Mouse (Mus musculus): ENCODE measurements around the gene Zfp385b. TPM values are rescaled to one million over a fixed set of nuclear protein-coding genes. Genes with fewer than 3 reads are reported as not detected.

The Zfp385b gene
- total RNA-seq, 1 experiment from 2014 or later = 0.12 TPM

DNA sequence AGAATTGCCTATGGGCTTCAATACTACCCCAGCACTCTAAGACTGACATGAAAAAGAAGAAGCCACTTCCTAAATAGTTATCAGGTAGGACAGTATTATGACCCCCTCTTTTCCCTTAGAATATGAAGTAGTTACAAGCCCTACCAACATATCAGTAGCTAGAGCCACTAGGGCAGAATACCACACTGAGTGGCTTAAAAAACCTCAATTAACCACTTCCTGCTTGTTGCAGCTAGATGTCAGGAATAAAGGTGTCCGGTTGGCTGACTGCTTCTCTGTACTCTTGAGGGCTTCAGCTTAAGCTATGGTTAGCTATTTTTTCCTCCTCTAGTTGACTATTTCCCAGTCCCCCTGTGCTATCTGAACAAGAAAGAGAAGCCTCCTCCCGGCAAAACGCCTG, 103.1 kb downstream of the Zfp385b start:
- ATAC-seq (ENCODE audit: extremely low read depth, insufficient number of reproducible peaks, low FRiP score, poor library complexity, severe bottlenecking) = no peak

DNA sequence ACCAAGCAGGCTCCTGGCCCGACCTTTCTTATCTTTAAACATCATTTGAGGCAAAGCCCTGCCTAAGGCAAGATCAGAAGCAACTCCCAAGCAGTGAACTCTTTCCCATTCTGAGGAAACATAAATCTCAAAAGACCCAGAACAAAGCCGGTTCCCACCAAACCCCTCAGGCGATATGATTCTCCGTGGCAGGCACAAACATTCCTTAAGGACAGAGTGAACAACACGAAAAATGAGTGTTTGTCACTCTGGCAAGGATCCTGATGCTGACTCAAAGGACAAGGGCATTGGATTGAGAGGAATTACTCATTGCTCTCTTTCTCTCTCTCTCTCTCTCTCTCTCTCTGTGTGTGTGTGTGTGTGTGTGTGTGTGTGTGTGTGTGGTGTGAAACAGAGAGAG, 105.6 kb downstream of the Zfp385b start:
- ATAC-seq (ENCODE audit: extremely low read depth, insufficient number of reproducible peaks, low FRiP score, poor library complexity, severe bottlenecking) = no peak

DNA sequence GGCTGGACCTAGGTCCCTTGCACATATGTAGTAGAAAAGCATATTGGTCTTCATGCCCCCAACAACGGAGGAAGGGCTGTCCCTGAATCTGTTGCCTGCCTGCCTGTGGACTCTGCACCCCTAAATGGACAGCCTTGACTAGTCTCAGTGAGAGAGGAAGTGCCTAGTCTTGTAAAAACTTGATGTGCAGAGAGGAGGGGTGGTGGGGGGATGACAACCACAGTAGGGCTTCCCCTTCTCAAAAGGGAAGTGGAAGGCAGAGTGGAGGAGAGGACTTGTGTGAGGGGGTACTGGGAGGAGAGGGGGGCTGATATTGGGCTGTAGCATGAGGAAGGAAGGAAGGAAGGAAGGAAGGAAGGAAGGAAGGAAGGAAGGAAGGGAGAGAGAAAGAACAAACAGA, 107.7 kb downstream of the Zfp385b start:
- ATAC-seq (ENCODE audit: extremely low read depth, insufficient number of reproducible peaks, low FRiP score, poor library complexity, severe bottlenecking) = no peak

DNA sequence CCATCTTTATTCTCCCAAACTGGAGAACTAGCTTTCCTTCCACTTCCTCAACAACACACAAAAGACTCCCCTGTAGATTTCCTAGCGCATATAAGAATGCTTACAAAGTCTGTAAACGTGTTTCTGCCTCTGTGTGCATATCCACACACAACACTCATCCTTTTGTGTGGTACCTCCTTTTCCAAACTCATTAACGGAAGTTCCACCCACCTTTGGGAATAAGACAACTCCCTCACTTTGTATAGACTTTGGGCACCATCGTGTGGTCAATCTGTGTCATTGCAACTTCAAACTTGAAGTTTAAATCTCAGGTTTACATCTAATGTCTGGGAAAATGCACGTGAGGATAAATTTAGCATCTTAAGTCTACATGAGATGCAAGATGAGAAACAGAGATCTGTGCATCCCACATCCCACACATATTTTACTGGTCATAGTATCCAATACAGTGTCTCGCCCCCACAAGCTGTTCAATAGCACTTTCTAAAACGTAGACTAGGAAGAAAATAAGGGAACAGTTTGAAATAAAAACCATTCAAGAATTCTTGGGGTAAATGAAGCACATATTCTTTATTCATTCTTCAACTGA, 110.1 kb downstream of the Zfp385b start:
- ATAC-seq (ENCODE audit: extremely low read depth, insufficient number of reproducible peaks, low FRiP score, poor library complexity, severe bottlenecking) = no peak

DNA sequence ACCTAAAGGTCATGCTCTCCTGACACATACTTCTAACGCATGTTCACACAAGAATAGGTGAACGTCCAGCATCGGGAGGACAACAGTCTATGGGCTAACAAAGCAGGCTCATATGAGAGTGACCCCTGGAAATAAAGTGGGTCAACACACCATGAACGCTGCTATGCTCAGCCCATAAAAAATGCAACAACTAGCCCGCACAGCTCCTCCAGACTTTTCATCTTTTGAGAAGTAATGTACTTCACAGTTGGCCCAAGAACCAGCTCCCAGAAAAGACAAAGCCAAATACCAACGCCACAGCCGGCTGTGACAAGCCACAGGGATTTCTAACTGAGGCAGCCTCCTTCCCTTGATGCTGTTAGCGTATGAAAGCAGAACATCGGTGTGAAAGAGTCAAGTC, 112.3 kb downstream of the Zfp385b start:
- no peak for ATAC-seq (ENCODE audit: extremely low read depth, insufficient number of reproducible peaks, low FRiP score, poor library complexity, severe bottlenecking)

DNA sequence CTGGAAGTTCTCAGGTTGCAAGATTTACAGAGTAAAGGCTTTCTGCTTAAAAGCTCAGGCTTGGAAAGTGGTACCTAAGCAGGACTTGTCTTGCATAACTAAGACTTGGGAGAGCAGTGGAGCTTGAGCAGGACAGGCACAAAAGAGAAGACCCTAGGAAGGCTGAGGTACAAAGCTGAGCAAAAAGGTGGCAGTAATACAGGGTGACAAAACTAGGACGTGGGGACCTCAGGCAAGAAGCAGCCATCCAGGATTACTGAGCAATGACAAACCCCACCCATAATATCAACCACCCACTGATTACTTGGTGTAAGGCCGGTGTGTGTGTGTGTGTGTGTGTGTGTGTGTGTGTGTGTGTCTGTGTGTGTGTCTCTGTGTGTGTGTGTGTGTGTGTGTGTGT, 114.0 kb downstream of the Zfp385b start:
- ATAC-seq (ENCODE audit: extremely low read depth, insufficient number of reproducible peaks, low FRiP score, poor library complexity, severe bottlenecking) = no peak

DNA sequence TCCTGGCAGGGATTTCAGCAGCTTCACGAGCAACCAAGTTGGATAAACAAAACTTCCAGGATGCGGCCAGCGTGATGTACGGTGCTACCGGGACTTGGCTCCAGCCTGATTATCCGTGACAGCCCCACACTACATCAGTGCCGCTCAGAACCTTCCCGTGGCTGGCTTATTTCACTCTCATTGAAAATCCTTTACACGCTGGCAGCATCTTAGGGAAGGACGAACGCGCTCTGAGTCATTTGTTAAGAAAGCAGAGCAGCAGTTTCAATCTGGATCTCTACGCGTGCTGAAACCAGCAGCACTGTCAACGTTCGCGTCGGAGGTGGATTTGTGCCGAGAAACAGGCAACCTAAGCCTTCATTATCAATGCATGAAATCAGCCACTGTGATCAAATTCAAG, 116.4 kb downstream of the Zfp385b start:
- ATAC-seq (ENCODE audit: extremely low read depth, insufficient number of reproducible peaks, low FRiP score, poor library complexity, severe bottlenecking) = no peak

DNA sequence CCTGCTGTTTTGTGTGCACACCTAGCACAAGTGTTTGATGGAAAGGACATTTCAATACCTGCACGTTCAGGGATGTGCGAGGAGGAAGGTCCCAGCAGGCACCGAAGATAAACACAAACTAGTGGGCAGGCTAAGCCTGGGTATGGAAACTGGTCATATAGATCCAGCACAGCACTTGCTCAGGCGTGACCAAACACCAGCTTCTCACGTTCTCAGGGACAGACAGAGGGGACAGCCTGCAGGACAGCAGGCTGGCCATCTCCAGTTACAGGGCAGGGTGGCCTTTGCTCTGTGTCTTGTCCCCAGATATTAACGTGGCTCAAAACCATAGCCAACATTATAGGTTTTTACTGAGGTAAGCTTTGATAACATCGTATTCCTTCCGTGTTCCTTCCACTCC, 128.3 kb downstream of the Zfp385b start:
- ATAC-seq (ENCODE audit: extremely low read depth, insufficient number of reproducible peaks, low FRiP score, poor library complexity, severe bottlenecking) = no peak

DNA sequence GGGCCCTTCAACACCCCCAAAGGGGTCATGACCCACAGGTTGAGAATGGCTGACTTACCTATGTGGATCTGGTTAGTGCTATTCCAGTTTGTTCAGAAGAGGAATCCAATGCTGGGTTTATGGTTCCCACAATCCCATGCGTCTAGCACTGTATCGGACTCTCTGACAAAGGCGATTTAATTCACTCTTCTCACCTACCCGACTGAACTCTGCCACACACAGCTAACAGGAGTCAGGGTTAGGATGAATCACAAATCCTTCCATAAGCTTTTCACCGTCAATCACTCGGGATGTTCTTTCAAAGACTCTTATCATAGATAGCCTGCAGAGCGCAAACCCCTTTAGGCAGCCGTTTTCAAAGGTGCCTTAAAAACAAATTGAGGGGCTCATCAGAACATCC, 129.1 kb downstream of the Zfp385b start:
- ATAC-seq (ENCODE audit: extremely low read depth, insufficient number of reproducible peaks, low FRiP score, poor library complexity, severe bottlenecking) = no peak

DNA sequence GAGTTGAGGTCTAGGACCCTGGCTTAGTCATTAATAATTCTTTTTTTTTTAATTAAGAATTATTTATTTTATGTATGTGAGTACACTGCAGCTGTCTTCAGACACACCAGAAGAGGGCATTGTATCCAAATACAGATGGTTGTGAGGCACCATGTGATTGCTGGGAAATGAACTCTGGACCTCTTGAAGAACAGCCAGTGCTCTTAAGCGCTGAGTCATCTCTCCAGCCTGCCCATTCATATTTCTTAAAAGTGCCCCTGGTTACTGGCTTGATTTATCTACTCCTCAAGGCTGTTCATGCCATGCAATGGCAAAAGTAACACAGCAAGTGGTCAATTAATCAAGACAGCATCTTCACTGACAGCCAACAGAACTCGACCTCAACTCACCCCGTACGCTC, 130.8 kb downstream of the Zfp385b start:
- ATAC-seq (ENCODE audit: extremely low read depth, insufficient number of reproducible peaks, low FRiP score, poor library complexity, severe bottlenecking) = no peak

DNA sequence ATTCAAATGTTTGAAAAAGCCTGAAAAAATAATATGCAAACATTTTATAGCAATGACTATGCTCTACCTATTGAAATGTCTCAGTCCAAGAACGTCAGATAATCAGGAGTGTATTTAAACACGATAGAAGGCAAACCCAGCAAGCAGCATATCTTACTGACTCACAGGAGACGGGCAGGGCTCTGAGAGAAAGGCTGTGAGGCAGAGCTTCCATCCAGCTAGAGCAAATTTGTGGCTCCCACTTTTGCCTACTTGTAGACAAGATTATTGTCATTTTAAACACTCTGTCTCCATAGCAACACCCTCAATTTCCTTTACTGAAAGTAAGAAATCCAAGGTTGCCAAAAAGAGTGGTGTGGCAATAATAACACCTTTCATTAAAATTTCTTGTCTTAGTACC, 135.4 kb downstream of the Zfp385b start:
- ATAC-seq (ENCODE audit: extremely low read depth, insufficient number of reproducible peaks, low FRiP score, poor library complexity, severe bottlenecking) = no peak

DNA sequence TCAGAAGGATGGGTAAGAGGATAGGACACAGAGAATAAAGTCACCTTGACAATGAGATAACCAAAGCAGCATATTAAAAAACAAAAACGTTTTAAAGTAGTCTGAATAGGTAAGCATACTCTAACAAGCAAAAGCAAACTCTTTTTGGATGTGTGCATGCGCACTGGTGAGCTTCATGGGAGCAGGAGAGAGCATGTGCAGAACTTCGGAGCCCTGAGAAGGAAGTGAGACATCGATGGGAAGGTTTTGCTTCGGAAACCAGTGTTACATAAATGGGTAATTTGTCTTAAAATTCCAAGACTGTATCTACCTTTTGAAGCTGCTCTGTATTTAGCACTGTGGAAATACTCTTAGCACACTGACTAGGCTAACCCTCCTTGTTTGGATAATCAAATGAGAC, 137.2 kb downstream of the Zfp385b start:
- ATAC-seq (ENCODE audit: extremely low read depth, insufficient number of reproducible peaks, low FRiP score, poor library complexity, severe bottlenecking) = no peak

DNA sequence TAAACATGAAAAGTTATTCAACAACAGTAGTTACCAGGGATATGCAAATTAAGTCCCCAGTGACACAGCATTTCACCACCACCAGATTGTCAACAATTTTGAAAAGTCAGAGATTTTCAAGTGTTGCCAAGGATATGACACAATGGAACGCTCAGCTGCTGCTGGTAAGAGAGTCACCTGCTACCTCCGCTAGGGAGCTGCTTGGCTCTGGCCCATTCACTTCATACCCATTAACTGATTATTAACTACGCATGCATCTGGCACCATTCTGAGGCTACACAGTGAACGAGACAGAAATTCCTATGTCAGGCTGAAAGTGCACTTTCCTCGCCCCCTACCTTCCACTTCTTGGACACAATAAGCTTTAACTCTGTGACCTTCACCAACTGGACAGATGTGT, 137.7 kb downstream of the Zfp385b start:
- no peak for ATAC-seq (ENCODE audit: extremely low read depth, insufficient number of reproducible peaks, low FRiP score, poor library complexity, severe bottlenecking)

DNA sequence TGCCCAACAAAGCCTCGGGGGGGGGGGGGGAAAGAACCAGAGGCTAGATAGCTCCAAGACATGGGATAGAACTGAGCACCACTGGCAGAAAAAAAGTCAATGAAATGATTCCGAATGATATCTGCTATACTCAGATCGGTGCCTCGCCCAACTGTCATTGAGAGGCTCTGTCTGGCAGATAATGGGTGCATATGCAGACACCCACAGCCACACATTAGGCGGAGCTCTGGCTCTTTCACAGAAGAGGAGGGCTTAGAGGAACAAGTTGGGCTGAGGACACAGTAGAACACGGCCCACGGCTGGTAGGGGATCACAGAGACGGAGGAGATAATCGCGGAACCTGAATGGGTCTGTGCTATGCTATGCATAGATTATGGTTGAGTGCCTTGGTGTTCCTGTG, 145.7 kb downstream of the Zfp385b start:
- no peak for ATAC-seq (ENCODE audit: extremely low read depth, insufficient number of reproducible peaks, low FRiP score, poor library complexity, severe bottlenecking)

DNA sequence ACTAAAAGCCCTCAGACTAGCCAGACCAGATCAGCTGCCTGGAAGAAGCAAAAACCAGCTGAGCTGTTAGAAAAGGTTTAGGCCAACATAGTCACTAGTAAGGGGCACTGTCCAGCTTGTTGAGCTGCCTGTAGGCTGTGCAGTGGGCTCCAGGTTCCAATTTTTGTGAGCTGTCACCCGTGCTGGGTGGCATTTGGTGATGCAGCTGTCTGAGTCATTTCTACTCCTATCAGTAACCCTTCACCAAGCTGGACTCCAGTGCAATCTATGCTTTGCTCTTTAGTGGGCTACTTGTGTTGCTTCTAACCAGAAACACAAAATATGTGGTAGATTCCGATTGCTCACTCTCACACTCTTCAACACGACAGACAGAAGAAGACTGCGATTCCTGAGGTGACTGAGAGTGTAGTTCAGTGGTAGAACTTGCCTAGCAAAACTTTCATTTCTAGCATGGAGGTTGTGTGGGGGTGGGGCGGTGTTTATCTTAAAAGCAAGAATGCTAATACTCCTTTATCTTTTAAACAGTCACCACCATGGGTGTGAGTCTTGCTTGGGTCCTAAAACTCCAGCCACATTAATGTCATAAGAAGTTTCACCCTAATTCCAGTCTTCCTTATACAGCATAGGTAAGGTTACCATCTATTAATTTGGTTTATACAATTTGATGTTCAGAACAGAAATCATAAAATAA, 147.1 kb downstream of the Zfp385b start:
- ATAC-seq (ENCODE audit: extremely low read depth, insufficient number of reproducible peaks, low FRiP score, poor library complexity, severe bottlenecking) = no peak

DNA sequence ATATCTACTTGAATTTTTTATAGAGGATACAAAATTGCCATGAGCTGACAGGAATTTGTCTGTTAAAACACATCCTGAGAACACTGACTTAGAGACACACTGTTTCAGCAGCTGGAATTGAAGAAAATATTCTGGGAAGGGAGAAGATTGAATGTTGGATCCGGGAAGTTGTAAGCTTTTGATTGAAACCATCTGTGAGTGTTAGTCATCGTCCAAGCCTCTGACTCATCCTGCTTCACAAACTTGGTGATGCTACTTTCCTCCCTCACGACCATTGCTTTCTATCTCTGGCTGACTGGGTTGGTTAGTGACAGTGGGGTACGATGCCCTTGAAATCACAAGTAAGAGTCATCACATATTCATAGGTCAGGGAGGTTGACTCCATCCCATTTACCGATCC, 157.3 kb downstream of the Zfp385b start:
- ATAC-seq (ENCODE audit: extremely low read depth, insufficient number of reproducible peaks, low FRiP score, poor library complexity, severe bottlenecking) = no peak

DNA sequence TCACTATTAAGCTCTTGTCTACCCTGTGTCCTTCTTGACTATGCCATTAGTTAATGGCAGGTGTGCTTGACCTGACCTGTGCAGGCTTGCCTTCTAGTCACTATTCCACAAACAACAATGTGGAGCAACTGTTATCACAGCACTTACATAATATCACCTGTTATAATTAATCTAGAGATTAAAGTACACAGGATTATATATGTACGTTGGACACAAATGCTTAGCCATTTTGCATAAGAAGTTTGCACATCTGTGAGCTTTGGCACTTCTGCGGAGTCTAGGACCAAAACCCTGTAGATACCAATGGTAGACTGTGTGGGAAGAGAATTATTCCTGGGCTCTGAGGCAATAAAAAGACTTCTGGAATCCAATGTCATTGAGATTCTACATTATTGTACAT, 165.8 kb downstream of the Zfp385b start:
- ATAC-seq (ENCODE audit: extremely low read depth, insufficient number of reproducible peaks, low FRiP score, poor library complexity, severe bottlenecking) = no peak

DNA sequence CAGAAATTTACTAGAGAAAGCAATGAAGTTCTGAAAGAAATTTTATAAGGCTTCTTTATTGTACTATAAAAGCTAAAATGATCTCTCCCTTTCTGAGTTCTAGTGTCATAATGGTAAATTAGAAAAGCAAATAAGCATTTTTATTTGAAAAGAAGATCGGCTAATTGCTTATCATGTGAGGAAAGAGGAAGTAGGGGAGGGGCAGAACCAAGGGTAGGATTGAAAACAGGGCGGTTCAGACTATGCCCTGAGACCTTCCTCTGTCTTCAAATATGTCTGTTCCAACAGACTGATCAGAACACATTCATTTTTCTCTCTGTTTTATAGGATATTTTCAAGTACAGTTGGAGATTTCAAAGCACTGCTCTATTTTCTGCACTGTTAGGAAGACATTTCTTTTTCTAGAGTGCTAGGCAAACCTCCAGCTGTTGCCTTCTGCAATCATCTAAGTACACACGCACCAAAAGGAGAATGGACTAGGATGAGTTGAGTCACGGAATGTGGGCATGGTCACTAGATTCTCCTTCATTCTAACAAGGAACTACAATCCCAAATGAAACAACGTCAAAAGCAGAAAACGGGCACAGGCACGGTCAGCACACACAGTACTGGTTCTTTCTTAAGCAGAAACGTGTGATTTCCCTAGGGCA, 177.8 kb downstream of the Zfp385b start:
- no peak for ATAC-seq (ENCODE audit: extremely low read depth, insufficient number of reproducible peaks, low FRiP score, poor library complexity, severe bottlenecking)

DNA sequence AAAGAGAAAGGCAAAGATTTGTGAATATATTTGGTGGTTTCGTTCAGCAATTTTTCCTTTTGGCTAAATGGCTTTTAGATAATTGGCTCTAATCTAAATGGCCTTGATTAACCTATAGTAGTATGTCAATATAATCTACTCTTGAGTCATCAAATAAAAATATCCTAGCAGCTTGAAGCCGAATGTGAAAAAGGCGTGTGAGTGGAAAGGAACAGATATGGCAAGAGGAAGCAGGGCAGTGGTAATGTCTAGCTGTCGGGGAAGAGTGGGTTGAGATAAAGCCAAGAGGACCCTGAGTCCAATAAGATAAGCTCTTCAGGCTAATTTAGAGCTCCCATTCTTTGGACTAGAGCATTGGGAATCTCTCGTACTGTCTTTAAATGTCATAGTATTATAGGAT, 179.4 kb downstream of the Zfp385b start:
- no peak for ATAC-seq (ENCODE audit: extremely low read depth, insufficient number of reproducible peaks, low FRiP score, poor library complexity, severe bottlenecking)

DNA sequence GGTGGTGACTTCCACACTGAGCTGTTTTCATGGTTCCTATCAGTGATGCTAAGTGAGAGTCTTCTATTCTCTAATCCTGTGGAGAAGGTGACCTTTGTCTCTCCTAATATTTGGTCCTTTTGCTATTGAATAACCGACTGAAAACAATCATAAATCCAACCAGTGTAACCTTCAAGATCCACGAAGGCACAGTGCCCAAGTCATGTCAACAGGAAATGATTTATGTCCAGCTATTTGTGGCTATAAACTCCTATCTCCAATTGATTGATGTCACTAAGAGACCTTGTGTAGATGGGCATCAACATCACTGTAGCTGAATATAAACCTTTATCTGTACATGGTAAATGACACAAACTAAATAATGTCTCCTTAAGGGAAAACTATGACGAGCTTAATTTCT, 187.8 kb downstream of the Zfp385b start:
- no peak for ATAC-seq (ENCODE audit: extremely low read depth, insufficient number of reproducible peaks, low FRiP score, poor library complexity, severe bottlenecking)

Measured in neutrophil, adult 5-6 weeks (primary cell).